Mouse (Mus musculus) cerebellum, adult 2 months (tissue): ENCODE measurements at regions not wholly inside any gene's neighbourhood (a gene's known extent, or its start where the extent isn't known, plus 50 kb on each side); places are given as distances from the start of the nearest gene placed in this dataset.

Source experiments
- CTCF ChIP-seq: fragments of 200-500 bp; IDR thresholded peaks from 2 replicates; pipeline ENCODE4 v1.5.1; 2011; ENCODE audit warnings: low read depth, mild to moderate bottlenecking, control low read depth, low read length, moderate library complexity, borderline replicate concordance; ENCODE audit not compliant: insufficient read depth
- POLR2A ChIP-seq: fragments of 200-500 bp; IDR thresholded peaks from 2 replicates; pipeline ENCODE4 v1.6.1; 2011; ENCODE audit warnings: low read length, control low read depth, borderline replicate concordance; ENCODE audit not compliant: insufficient read depth

- TF ChIP-seq CTCF = no peak
- no peak for TF ChIP-seq POLR2A
These were observed 262.6 kb upstream of the Cxcr4 start for GRCm38 (mm10) chr1:128854649-128855048.
